Mouse (Mus musculus): ENCODE data around the gene Phyh. TPM values are rescaled to one million over a fixed set of nuclear protein-coding genes. Genes with fewer than 3 reads are reported as not detected.

Gene Phyh
- total RNA-seq, 4 experiments from 2014 or later = 155 to 199 (median 177) TPM

Other genes starting within 250 kb of the Phyh start
- 1 to 10 TPM in 3 of 4 experiments, under 1 TPM in 1; 0.85 to 2.3 (median 1.5) TPM for gene Bend7, start 201.2 kb upstream of the Phyh start, total RNA-seq (2022)
- 10 to 100 TPM; 18.2 to 22.6 (median 19.5) TPM for gene Sephs1, start 37.5 kb upstream of the Phyh start, total RNA-seq (2022)
- gene Ucma, start 57.1 kb downstream of the Phyh start, total RNA-seq (2022) = under 1 TPM in 1 of 4 experiments, not detected in 3; 0.43 TPM
- not detected for gene Mcm10, start 93.8 kb downstream of the Phyh start, total RNA-seq (2022)
- gene Optn, start 145.0 kb downstream of the Phyh start, total RNA-seq (2022) = 10 to 100 TPM; 65.9 to 85.6 (median 76.9) TPM
- gene Ccdc3, start 218.8 kb downstream of the Phyh start, total RNA-seq (2022) = 1 to 10 TPM; 2.0 to 9.4 (median 4.9) TPM